8 mouse cellular contexts compared by ENCODE assay signal in genomic region chr10:43578754-43579380, GRCm38 (mm10). TPM values are rescaled to one million over a fixed set of nuclear protein-coding genes. Genes with fewer than 3 reads are reported as not detected.
A peak's percentile ranks its signal among the peaks of the same experiment; 100 is the strongest.
DNase-seq lines count a peak whose midpoint lies in the region; ATAC-seq and TF ChIP-seq lines count a peak whose summit lies in the region.

No protein-coding gene starts in this region.

- peak overlapping the region; percentile 62 for H3K4me3 ChIP-seq in hindbrain, postnatal 0 days (ENCODE audit: low read length)
- H3K4me3 ChIP-seq in liver, embryonic 15.5 days (replicated peaks): peak overlapping the region; percentile 82
- peak overlapping the region; percentile 88 for H3K4me3 ChIP-seq in neural tube, embryonic 11.5 days (ENCODE audit: low read depth, low read length)

- H3K27ac ChIP-seq in hindbrain, postnatal 0 days: peak overlapping the region; percentile 87
- H3K27ac ChIP-seq in liver, embryonic 15.5 days (replicated peaks): peak overlapping the region; percentile 99
- H3K27ac ChIP-seq in neural tube, embryonic 11.5 days (ENCODE audit: low read depth, low read length): peak overlapping the region; percentile 99

- 0 out of 2 replicates have a peak, but pooled peaks cover 3% of the 10 kb centered on the region for H3K4me1 ChIP-seq in hindbrain, postnatal 0 days (ENCODE audit: insufficient read depth, low read length)
- peaks cover 62% of the 10 kb centered on the region for H3K4me1 ChIP-seq in liver, embryonic 15.5 days (replicated peaks)
- peaks cover 4% of the 10 kb centered on the region; the same call in 1 of the 2 replicates for H3K4me1 ChIP-seq in neural tube, embryonic 11.5 days (ENCODE audit: control insufficient read depth, insufficient read depth, low read length)

- peak; percentile 83 for TF ChIP-seq POLR2A in brain, embryonic 14.5 days (IDR thresholded peaks at IDR 0.05; ENCODE audit: borderline replicate concordance, extremely low read depth, insufficient read depth, insufficient read length, poor library complexity, severe bottlenecking)

- H3K9ac ChIP-seq in hindbrain, postnatal 0 days (replicated peaks; ENCODE audit: low read length): peak overlapping the region; percentile 81
- H3K9ac ChIP-seq in liver, embryonic 15.5 days: peak overlapping the region; percentile 97
- peak overlapping the region; percentile 98 for H3K9ac ChIP-seq in neural tube, embryonic 11.5 days (ENCODE audit: low read length)

- TF ChIP-seq CTCF in brain, embryonic 14.5 days (IDR thresholded peaks at IDR 0.05; ENCODE audit: borderline replicate concordance, extremely low read depth, insufficient read depth, insufficient read length): no peak
- no peak for TF ChIP-seq CTCF in hindbrain, postnatal 0 days (IDR thresholded peaks at IDR 0.05; ENCODE audit: low read depth)

- H3K4me2 ChIP-seq in hindbrain, postnatal 0 days (ENCODE audit: low read depth, low read length): peak overlapping the region; percentile 94
- H3K4me2 ChIP-seq in liver, embryonic 15.5 days: peak overlapping the region; percentile 90
- peak overlapping the region; percentile 85 for H3K4me2 ChIP-seq in neural tube, embryonic 11.5 days (ENCODE audit: low read depth)

- under 1% methylated on average over 57 of the region's 65 CpGs for WGBS in hindbrain, postnatal 0 days
- whole genome bisulfite sequencing in liver, embryonic 15.5 days (ENCODE audit: insufficient replicate concordance): under 1% methylated on average over 45 of the region's 65 CpGs
- WGBS in neural tube, embryonic 11.5 days: 0% methylated on average over 48 of the region's 65 CpGs

- H3K9me3 ChIP-seq in hindbrain, postnatal 0 days (ENCODE audit: low read length): no peaks in the 10 kb centered on the region
- H3K9me3 ChIP-seq in liver, embryonic 15.5 days (replicated peaks): no peaks in the 10 kb centered on the region
- H3K9me3 ChIP-seq in neural tube, embryonic 11.5 days (ENCODE audit: control insufficient read depth, low read length): no peaks in the 10 kb centered on the region

- DNase-seq in cerebellum, postnatal 25 days: peak; percentile 20 to 30
- no peak for DNase-seq in cerebellum, adult 11-12 months
- DNase-seq in brain, embryonic 14.5 days (ENCODE audit: low read depth): peak; percentile 95
- DNase-seq in gastrocnemius, adult 18-20 months (ENCODE audit: low spot score): peak; percentile 54
- peak; percentile 84 for DNase-seq in hindbrain, postnatal 0 days (ENCODE audit: low spot score)
- DNase-seq in neural tube, embryonic 11.5 days (ENCODE audit: low spot score): peak; percentile 90
- DNase-seq in testis, postnatal 14 days (ENCODE audit: low spot score): peak; percentile 50

- no peaks in the 10 kb centered on the region for H3K36me3 ChIP-seq in hindbrain, postnatal 0 days (ENCODE audit: insufficient read depth, low read length)
- peaks cover 41% of the 10 kb centered on the region for H3K36me3 ChIP-seq in liver, embryonic 15.5 days (replicated peaks)
- peaks cover 3% of the 10 kb centered on the region; the same call in 1 of the 2 replicates for H3K36me3 ChIP-seq in neural tube, embryonic 11.5 days (ENCODE audit: control insufficient read depth, insufficient read depth, low read length)

- H3K27me3 ChIP-seq in hindbrain, postnatal 0 days (ENCODE audit: insufficient read depth, low read length): no peaks in the 10 kb centered on the region
- peaks cover 6% of the 10 kb centered on the region; the same call in 1 of the 2 replicates for H3K27me3 ChIP-seq in liver, embryonic 15.5 days
- H3K27me3 ChIP-seq in neural tube, embryonic 11.5 days (ENCODE audit: control insufficient read depth, insufficient read depth, low read length): no peaks in the 10 kb centered on the region

- ATAC-seq in hindbrain, postnatal 0 days: peak; percentile 85
- ATAC-seq in liver, embryonic 15.5 days (ENCODE audit: insufficient read depth): peak; percentile 84
- peak; percentile 85 for ATAC-seq in neural tube, embryonic 11.5 days (ENCODE audit: insufficient read depth, low FRiP score, low TSS enrichment)

RNA-seq across cellular contexts. Expression of gene Cd24a, which starts 0.8 kb away (rescaled TPM):
- polyA plus RNA-seq in brain, embryonic 14.5 days (2012; rRNA removed): 1,206 and 1,229 TPM in 2 replicates
- 100 to 1,000 TPM; 173 to 219 TPM for total RNA-seq in gastrocnemius, adult 18-20 months (2021)
- 322 and 324 TPM in 2 replicates for total RNA-seq in hindbrain, postnatal 0 days (2014; rRNA removed)
- 258 and 286 TPM in 2 replicates for polyA plus RNA-seq in hindbrain, postnatal 0 days (2015; fragmentation: Nextera tagmentation; extraction: Ambion mirVana)
- polyA plus RNA-seq in liver, embryonic 15.5 days (2015; fragmentation: Nextera tagmentation; extraction: Ambion mirVana): 938 and 960 TPM in 2 replicates
- polyA plus RNA-seq in neural tube, embryonic 11.5 days (2014; fragmentation: Nextera tagmentation; extraction: Ambion mirVana): 698 and 708 TPM in 2 replicates

RNA-seq across cellular contexts. Expression of gene 1700021F05Rik, which starts 38.1 kb away (rescaled TPM):
- polyA plus RNA-seq in brain, embryonic 14.5 days (2012; rRNA removed): 17.9 and 26.4 TPM in 2 replicates
- total RNA-seq in gastrocnemius, adult 18-20 months (2021): 10 to 100 TPM; 94.5 to 96.7 TPM
- 17.7 and 19.6 TPM in 2 replicates for total RNA-seq in hindbrain, postnatal 0 days (2014; rRNA removed)
- 77.1 and 80.3 TPM in 2 replicates for polyA plus RNA-seq in hindbrain, postnatal 0 days (2015; fragmentation: Nextera tagmentation; extraction: Ambion mirVana)
- polyA plus RNA-seq in liver, embryonic 15.5 days (2015; fragmentation: Nextera tagmentation; extraction: Ambion mirVana): 25.0 and 27.5 TPM in 2 replicates
- 59.8 and 63.0 TPM in 2 replicates for polyA plus RNA-seq in neural tube, embryonic 11.5 days (2014; fragmentation: Nextera tagmentation; extraction: Ambion mirVana)

RNA-seq across cellular contexts. Expression of gene Gm9803, which starts 55.0 kb away (rescaled TPM):
- 15.0 and 45.2 TPM in 2 replicates for polyA plus RNA-seq in brain, embryonic 14.5 days (2012; rRNA removed)
- total RNA-seq in gastrocnemius, adult 18-20 months (2021): 10 to 100 TPM in 1 of 2 experiments, 1 to 10 TPM in 1; 2.9 to 14.2 TPM
- total RNA-seq in hindbrain, postnatal 0 days (2014; rRNA removed): 6.3 and 30.1 TPM in 2 replicates
- polyA plus RNA-seq in hindbrain, postnatal 0 days (2015; fragmentation: Nextera tagmentation; extraction: Ambion mirVana): 18.1 and 18.9 TPM in 2 replicates
- polyA plus RNA-seq in liver, embryonic 15.5 days (2015; fragmentation: Nextera tagmentation; extraction: Ambion mirVana): 6.6 and 10.5 TPM in 2 replicates
- 12.9 and 13.7 TPM in 2 replicates for polyA plus RNA-seq in neural tube, embryonic 11.5 days (2014; fragmentation: Nextera tagmentation; extraction: Ambion mirVana)
